Mouse (Mus musculus) kidney, adult 11 months (tissue): ENCODE measurements at regions not wholly inside any gene's neighbourhood (a gene's known extent, or its start where the extent isn't known, plus 50 kb on each side); places are given as distances from the start of the nearest gene placed in this dataset.
A peak's percentile ranks its signal among the peaks of the same experiment; 100 is the strongest.
"Not testable (repeated sequence)": the region's sequence is repeated elsewhere in the genome, so short reads cannot be mapped to it uniquely, and the experiment has no call there.

Source experiments
- DNase-seq: peaks from one replicate; pipeline ENCODE4 v3.0.0; 2022

DNA sequence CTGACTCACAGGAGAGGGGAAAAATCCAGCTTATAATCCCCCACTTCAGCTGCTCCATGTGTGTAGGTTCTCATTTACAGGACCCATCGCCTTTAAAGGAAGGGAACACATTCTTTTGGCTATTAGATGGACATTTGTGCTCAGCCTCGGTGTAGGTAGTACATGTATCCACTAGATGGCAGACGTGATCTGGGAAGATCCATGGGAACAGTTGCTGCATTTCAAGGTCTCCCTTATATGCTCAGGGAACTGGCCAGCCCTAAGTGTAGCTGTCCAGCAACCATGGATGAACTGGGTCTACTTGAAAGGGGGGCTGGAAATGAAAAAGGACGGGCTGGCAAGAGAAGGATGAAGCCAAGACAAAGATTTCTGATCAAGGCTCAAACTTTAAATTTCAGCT is 124.0 kb downstream of the Akain1 start:
- DNase-seq, result peak; percentile 15

DNA sequence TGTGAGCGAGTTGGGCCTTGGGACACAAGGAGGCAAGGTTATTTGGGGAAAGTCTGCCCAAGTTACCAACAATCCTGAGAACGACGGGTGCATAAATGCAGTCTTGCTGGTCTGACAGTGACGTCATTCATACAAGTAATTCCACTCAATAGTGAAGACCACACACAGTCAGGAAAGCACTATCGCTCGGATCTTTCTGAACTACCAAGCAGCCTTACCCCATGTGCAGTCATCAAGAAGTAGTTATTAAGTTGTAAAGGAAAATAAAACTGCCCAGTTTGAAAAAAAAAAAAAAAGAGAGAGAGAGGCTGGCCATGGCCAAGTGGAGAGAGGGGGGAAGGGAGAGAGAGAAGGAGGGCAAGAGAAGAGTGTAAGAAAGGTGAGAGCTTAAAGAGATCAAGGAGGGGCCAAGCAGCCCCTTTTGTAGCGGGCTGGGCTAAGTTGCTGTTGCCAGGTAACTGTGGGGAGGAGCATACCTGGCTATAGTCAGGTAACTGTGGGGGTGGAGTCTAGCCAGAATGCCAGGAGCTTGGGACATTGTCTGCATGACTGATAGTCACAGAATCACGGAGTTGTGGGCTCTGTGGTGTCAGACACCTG is 132.0 kb downstream of the Akain1 start:
- DNase-seq, result not testable (repeated sequence)

DNA sequence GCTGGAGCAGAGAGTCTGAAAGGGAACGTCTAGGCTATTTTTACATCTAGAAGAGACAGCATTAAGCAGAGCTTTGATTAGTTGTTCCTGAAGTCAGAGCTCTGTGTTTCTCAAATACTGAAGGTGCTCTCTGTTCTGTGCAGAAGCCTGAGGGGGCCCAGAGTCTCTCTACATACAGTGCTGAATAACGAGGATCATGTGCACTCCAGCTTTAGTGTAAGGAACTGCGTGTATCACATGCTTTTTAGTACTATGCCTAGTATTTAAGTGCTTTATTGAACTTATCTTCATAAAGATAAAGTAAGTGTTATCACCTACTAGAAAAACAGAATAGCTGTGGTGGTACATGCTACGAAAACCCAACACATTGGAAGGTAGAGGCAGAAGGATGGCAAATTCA is 151.4 kb downstream of the Akain1 start:
- no peak for DNase-seq

DNA sequence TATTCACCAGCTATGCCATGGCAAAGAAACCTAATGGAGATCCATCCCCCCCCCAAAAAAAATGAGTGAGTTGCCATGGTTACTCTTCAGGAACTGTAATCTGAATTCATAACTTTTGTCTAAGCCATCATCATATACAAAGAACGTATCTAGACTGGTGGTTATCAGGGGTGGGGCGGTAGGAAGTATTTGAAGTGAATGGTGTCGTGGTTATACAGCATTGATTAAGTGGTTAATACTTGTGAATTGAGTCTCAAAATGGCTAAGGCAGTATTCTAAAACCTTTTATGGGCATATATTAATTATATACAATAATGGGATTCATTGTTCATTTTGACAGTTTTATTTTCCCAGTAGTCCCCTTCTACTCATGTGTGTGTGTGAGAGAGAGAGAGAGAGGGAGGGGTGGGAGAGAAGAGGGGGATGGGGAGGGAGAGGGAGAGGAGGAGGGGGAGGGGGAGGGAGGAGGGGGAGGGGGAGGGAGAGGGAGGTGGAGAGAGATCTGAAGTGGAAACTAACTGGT is 158.7 kb downstream of the Akain1 start:
- DNase-seq, result no peak

DNA sequence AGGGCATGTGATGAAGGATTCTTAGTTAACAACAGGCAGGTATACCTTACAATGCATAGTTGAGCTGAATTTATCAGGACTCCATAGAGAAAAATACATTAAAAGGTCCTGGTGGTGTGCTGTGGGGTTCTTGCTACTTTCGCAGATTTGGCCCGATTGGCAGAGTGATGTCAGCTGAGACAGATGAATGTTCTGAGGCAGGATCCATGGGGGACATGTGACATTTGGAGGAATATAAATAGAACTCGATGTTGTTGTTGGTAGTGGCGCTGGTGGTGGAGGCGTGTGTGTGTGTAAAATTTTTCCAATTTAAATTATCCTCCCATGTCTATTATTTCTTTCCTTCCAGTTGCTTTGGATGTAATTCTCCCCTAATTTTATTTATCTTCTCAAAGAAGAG is 159.3 kb downstream of the Akain1 start:
- no peak for DNase-seq

DNA sequence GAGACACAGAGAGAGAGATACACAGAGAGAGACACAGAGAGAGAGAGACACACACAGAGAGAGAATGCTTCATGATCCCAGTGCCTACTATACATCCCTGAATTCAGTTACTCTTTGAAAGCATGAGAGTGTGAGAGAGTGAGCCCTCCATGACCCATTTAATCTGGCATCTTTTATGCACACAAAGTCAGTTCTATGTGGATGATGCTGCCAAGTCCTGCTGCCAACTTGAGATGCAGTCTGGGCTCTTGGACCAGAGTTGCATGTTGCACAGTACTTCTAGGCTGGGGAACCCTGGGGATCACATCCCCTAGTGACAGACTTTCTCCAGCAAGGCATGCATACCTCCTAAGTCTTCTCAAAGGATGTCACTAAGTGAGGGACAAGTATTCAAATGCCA is 164.5 kb downstream of the Akain1 start:
- no peak for DNase-seq

DNA sequence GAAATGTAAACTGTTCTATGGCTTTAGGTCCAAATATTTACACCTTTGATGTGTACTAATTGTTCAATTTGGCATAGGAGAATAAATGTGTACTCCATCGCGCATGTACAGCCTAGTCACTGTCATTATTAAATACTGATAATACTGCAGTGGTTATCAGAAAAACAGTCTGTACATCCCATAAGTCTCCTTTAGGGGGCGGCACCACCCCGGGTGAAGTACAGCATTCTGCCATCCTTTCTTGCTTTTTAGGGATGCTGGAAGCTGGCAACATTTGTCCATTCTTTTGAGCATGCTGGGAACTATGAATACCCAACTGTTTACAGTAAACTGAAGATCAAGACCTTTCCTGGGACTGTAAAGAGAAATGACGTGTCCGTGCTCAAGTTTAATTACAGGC is 165.6 kb downstream of the Akain1 start:
- no peak for DNase-seq

DNA sequence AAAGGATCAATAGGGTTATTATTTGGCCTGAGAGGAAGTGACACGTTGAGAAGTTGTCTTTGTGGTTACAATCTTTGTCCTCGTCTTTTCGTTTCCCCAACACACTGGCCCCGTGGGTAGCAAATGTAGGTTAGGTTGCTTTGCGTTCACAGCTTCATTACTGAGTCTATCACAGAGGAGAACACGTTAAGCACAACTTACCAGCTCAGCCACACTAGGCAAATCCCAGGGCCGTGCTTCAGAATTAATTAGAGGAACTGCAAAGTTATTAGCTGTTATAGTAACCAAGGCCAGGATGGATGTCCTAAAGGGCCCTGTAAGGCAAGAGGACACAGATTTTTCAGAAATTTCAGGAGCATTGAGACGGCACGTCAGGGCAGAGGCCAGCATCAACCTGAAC is 166.3 kb downstream of the Akain1 start:
- no peak for DNase-seq

DNA sequence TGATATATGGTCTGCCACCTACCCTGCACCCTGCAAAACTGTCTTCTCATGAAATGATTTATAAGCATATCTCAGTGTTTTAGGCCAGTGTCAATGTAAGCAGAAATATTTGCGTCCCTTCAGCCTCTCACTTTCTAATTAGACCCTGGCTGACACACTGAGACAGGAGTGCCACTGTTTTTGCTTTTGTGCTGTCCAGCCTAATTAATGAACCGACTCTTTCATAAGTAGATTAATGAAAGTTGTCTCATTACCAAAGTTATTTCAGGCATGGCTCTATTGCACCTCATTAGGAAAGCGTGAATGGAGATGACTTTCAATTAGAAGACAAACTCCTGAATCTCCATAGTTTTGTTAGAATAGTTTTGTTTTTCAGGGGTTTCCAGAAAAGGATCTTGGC is 192.3 kb downstream of the Akain1 start:
- no peak for DNase-seq

DNA sequence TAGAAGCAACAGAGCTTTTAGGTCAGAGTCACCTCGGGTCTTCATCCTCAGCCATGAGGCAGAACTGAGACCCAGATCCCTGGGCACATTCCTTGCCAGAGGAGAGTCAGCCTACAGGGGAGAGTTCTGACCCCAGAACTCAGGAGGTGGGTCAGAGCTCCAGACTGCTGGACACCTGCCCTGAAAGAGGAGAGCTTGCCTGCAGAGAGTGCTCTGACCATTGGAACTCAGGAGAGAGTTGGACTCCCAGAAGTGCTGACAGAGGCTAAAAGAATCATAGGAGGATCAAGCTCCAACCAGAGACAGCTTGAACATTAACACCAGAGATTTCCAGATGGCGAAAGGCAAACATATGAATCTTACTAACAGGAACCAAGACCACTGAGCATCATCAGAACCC is 211.4 kb downstream of the Akain1 start:
- peak; percentile 72 for DNase-seq

DNA sequence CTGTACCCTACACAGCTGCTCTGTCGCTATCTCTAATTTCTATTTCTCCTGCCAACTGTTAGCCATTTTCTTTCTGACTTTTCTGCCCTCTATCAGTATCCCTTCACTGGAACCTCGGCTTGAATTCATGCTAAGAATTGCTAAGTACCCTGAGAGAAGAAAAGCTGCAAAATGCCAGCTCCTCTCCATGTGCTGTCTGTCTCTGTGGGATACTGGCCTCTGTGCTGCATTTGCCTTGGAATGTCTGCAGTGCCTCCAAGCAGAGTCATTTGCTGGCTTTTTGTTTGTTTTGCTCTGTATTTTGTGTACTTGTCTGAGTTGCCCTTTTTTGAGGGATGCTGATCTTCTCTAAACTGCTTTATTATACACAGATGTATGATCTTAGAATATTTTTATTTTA is 215.5 kb downstream of the Akain1 start:
- DNase-seq, result no peak

DNA sequence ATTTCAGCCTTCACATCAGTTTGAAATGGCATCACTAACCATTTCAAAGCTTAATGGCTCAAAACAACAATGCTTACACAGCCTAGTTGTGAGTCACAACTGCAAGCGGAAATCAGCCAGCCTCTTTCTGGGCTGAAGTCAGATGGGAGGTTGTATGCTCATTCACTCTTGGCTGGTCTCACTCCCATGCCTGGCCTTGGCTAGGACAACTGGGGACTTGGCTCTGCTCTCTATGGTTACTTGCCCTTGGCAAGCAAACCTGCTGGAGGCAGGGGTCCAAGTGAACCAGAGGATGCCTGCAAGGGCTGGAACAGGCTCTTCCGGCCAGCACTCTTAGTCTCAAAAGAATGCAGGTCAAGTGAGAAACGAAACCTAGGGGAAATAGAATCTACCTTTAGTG is 233.4 kb downstream of the Akain1 start:
- peak; percentile 64 for DNase-seq

DNA sequence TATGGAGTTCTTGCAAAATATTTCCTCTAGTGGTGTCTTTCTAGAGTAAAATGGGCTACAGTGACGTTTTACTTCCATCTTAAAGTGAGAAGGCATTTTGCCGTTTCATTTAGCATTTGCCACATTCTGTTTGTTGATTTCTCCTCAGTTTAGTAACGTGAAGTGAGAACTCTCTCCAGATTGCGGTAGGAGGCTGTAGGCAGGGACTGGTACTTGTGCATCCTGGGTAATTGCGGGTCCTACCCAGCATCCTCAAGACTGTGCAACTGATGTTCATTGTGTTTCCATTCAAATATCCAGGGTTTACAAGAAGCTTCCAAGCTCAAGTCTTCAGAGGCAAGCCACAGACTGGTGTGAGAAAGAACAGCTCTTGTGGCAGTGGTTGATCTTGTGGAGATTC is 244.0 kb downstream of the Akain1 start:
- no peak for DNase-seq

DNA sequence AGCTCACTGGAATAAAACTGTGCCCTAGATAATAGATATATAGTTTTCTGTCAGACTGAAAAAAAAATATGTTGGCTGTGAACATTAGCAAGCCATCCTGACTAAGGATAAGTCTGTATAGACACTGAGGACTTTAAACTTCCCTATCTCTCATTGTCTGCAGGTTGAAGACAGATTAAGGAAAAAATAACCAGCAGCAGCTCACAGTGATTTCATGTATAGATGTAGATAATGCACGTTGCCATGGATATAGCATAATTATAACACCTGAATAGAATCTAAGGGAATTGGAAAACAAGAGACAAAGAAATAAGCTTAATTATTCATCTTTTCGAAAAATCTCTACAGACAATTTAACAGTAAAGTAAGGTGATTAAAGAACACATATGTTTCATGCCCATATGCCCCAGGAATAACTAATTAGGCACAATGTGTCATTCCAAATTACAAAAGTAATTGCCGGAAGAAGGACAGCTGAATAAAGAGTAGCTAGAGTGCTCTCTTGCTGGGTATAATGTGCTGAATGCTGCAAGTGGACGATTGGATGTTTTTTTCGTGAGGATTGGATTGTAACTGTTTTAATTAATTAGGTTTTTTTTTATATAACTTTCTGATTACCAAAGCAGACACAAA is 246.6 kb downstream of the Akain1 start:
- DNase-seq, result no peak

DNA sequence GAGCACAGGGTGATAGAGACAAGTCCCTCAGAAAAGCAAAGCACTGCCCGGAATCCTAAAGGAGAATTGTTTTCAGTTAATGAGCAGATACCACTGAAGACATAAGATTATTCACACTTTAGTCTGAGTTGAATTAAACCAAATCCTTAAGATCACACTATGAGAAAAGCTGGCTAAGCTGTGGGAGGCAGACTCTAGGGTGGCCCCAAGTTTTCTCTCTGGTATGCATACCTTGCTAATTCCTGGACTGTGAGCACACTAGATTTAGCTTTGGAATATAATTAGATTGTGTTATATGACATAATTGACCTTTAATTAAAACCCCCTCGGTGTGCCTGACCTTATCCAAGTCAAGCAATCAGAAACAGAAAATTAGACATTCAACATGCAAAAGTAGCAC is 247.3 kb downstream of the Akain1 start:
- no peak for DNase-seq

DNA sequence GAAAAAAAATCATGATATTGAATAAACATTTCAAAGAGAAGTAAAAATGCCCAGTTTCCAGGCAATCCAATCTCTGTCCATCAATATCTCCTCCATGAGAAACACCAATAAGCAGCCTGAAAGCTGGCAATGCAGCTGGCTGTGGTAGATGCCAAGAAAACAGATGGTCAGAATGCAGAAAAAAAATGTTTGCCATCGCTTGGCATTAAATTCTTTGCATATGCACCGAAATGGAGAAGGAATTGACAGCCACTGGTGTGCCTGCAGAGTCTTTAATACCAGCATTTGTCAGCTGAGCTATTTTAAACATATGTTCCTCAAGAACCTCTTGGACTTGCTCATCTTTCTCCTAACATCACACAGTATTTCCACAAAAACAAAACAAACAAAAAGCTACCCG is 256.2 kb downstream of the Akain1 start:
- DNase-seq, result no peak

DNA sequence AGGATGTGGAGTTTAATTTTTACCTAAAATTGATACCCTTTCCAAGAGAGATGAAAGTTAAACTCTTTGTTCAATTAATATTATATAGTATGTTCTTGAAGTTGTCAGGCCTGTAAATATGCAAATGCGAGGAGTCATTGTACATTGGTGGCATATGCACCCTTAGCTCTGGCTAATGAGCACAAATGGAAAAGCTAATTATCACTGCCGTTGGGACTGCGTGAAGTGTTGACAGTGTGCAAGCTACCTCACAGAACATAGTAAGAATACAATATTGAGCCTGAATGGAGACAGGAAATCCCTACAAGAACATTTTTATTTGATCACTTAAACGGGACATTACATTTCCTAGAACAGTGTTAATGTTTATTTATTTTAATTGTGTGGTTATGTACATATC is 241.5 kb upstream of the Dlgap1 start:
- DNase-seq, result no peak

DNA sequence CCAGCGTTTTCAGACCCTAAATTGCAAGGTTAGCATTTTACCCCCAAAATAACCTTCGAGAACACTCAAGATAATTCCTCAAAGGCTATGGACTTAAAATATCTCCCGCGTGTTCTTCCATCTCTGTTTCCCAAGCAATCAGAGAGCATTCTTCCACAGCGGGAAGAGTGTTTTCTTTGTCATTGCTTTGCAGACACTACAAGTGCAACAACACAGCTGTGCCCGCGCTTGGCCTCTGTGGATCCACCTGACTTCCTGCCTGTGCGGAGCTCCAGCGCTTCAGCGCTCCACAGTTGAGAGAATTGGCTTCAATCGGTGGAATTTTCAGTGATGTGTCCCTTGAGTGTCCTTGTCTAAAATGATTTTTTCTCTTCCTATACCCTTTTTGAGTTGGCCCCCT is 235.9 kb upstream of the Dlgap1 start:
- no peak for DNase-seq

DNA sequence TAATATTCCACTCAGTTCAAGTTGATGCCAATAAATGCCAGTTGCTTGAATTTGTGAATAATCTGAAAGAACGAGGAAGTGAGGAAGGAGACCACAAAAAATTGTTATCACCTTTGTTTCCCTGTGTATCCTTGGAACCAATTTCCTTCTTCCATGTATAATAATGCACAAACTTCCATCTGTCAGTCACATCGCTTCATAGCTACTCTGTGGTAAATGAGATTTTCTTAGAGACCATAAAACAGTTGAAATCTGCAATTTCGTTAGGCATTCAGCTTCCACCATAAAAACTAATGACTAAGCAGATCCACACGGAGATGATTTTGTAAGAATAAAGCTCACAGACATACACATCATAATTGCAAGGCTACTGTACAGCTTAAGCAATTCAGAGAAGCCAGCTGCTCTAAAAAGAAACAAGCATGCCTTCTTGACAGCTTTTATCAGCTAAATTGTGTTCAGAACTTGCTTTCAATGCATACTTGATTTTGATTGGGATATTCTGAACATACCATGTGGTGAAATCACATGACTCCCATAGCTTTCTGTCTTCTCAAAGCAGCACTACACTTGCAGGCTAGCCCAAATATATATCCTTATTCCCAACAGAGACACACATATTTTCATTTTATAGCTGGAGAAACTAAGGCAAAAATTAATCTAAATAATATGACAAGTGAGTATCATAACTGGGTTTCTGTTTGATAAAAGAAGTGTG is 232.3 kb upstream of the Dlgap1 start:
- DNase-seq, result no peak

DNA sequence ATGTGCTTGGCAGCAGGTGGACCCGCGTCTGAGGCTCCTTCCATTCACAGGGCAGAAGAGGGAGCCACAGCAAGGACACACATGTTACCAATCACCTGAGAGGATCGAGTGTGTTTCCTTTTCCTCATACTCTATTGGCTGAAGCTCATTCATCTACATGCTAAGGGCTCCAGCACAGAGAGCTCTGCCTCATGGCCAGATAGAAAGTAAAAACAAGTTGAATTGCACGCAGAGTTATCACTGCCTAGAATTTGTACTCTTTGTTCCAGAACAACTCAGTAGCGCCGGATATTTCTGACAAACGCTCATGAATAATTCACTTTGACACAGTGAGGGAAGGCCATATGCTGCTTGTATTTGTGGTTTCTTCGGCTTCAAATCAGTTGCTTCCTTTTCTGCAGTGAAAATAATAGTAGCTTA is 199.9 kb upstream of the Dlgap1 start:
- DNase-seq, result no peak

DNA sequence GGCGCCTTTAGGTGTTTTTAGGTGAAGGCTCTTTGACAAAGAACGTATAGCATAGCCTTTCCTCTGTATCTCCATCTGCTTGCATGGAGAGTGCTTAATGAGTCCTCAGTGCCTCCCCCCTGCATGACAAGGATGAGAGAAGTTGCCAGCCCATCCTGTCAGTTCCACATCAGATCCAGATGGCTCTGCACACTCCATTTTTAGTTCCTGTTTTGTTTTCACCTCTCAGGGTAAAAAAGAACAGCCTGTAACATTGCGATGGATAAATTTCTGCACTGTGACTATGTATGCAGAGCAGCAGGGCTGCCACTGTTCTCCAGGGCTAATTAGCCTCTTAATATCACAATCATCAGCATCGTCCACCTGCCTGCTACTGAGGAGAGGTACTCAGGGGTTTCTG is 198.8 kb upstream of the Dlgap1 start:
- DNase-seq, result no peak

DNA sequence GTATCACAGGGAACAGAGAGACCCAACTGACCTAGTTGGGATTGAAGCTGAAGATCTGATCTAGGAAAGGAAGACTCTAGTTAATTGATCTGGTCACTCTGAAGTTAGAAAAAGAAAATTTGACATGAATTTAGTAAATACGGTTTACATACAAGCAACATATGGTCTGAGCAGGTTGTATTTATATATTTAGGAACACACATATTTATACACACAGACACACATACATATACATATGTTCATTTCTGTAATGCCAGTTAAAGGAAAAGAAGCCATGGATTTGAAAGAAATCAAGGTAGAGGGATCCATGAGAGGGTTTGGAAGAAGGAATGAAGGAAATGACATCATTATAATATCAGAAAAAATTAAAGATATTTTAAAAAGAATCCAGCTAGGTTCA is 187.7 kb upstream of the Dlgap1 start:
- DNase-seq, result no peak

DNA sequence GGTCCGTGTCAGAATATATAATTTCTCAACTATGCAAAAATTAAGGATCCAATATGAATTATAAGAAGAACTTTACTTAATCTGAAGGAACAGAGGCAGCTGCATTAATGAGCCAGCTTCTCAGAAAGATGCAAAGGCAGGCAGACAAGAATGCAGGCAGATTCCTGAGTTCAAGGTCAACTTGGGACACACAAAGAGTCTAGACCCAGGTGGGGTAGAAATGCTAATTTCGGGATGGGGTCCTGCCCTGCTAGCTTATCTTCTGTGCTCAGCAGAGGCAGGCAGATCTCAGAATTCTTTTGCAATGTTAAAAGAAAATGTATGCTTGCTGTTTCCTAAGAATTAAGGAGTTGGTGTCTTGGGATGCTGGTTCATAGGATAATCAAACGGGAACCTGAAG is 181.9 kb upstream of the Dlgap1 start:
- no peak for DNase-seq

DNA sequence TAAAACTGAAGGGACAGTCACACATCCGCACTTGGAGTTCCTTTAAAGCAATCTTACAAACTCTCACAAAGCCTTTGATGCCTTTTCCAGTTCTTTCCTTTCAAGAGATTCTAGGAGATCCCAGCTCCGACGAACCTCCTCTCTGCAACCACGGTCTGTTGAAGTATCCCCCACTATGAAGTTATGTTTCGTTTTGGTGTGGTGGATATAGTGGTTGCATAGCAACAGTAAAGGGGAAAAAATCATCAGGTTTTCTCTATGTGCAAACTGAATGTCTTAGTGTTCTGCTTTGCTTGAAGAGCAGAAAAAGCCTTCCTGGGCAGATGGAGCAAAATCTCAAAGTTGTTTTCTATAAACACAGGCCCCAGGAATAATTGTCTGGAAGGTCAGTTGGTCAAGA is 147.4 kb upstream of the Dlgap1 start:
- DNase-seq, result no peak
